Mouse (Mus musculus) MEL (cell line): Measurements from ENCODE around the gene Tbc1d1. TPM values are rescaled to one million over a fixed set of nuclear protein-coding genes. Genes with fewer than 3 reads are reported as not detected.

Source experiments
- DNase-seq: peaks from one replicate; pipeline ENCODE4 v3.0.0; 2011; ENCODE audit warnings: low read depth, low spot score
- H3K27ac ChIP-seq: 2 replicates; pipeline ENCODE4 v1.5.1; 2012; ENCODE audit warnings: low read depth, mild to moderate bottlenecking, control low read depth, low read length, moderate library complexity; ENCODE audit not compliant: control insufficient read depth
- H3K27me3 ChIP-seq, 2 experiments: fragments of 150-350 bp in 1 of 2; sonication (generic) in 1 of 2; 2 replicates each; pipeline ENCODE4 v1.6.1; 2012; ENCODE audit warnings: low read length in 2 of 2, mild to moderate bottlenecking in 2 of 2, improper control_type of control experiment in 1 of 2, moderate library complexity in 1 of 2; ENCODE audit not compliant: insufficient read depth in 2 of 2, control insufficient read depth in 1 of 2
- H3K36me3 ChIP-seq, 2 experiments: 2 replicates each; pipeline ENCODE4 v1.6.1; 2012 to 2014; ENCODE audit warnings: low read length in 2 of 2, improper control_type of control experiment in 1 of 2, inconsistent platforms in 1 of 2, mild to moderate bottlenecking in 1 of 2; ENCODE audit not compliant: insufficient read depth in 2 of 2, control insufficient read depth in 1 of 2
- H3K4me1 ChIP-seq, 2 experiments: fragments of 150-350 bp in 1 of 2; sonication (generic) in 1 of 2; 2 replicates each; pipeline ENCODE4 v1.6.1; 2012; ENCODE audit warnings: low read length in 2 of 2, improper control_type of control experiment in 1 of 2, mild to moderate bottlenecking in 1 of 2; ENCODE audit not compliant: insufficient read depth in 2 of 2, control insufficient read depth in 1 of 2
- H3K4me3 ChIP-seq, 2 experiments: fragments of 150-350 bp in 1 of 2; sonication (generic) in 1 of 2; 2 replicates each; pipeline ENCODE4 v1.5.1; 2012; ENCODE audit warnings: low read depth in 2 of 2, low read length in 2 of 2, mild to moderate bottlenecking in 2 of 2, moderate library complexity in 2 of 2, control low read depth in 1 of 2, improper control_type of control experiment in 1 of 2; ENCODE audit not compliant: control insufficient read depth in 1 of 2, insufficient read depth in 1 of 2
- H3K79me2 ChIP-seq: 2 replicates; pipeline ENCODE4 v1.6.1; 2012; ENCODE audit warnings: mild to moderate bottlenecking, low read length, moderate library complexity; ENCODE audit not compliant: control insufficient read depth, poor library complexity, insufficient read depth
- H3K9ac ChIP-seq: 2 replicates; pipeline ENCODE4 v1.6.1; 2012; ENCODE audit warnings: low read depth, mild to moderate bottlenecking, control low read depth, low read length, moderate library complexity; ENCODE audit not compliant: control insufficient read depth, poor library complexity, severe bottlenecking
- H3K9me3 ChIP-seq: fragments of 150-350 bp; sonication (generic); replicated peaks from 2 replicates; pipeline ENCODE4 v1.6.1; 2012; ENCODE audit warnings: mild to moderate bottlenecking, low read length, improper control_type of control experiment, moderate library complexity; ENCODE audit not compliant: insufficient read depth
- BHLHE40 ChIP-seq: IDR thresholded peaks from 2 replicates; pipeline ENCODE4 v1.6.1; 2012; ENCODE audit warnings: low read depth, mild to moderate bottlenecking, inconsistent platforms, low read length, improper control_type of control experiment, borderline replicate concordance
- CHD1 ChIP-seq: IDR thresholded peaks from 2 replicates; pipeline ENCODE4 v1.6.1; 2012; ENCODE audit warnings: low read depth, mild to moderate bottlenecking, inconsistent platforms, low read length, improper control_type of control experiment
- CTCF ChIP-seq, 3 experiments: IDR thresholded peaks in 2 of 3; conservative IDR thresholded peaks in 1 of 3; 2 replicates each; pipeline ENCODE4 v1.5.1; 2011 to 2012; ENCODE audit warnings: low read length in 3 of 3, low read depth in 2 of 3, mild to moderate bottlenecking in 2 of 3, improper control_type of control experiment in 1 of 3, inconsistent platforms in 1 of 3, mixed read lengths in 1 of 3, moderate library complexity in 1 of 3; ENCODE audit not compliant: control insufficient read depth in 1 of 3, insufficient read depth in 1 of 3, poor library complexity in 1 of 3, severe bottlenecking in 1 of 3
- ELF1 ChIP-seq: IDR thresholded peaks from 2 replicates; pipeline ENCODE4 v1.6.1; 2014; ENCODE audit warnings: low read depth, mild to moderate bottlenecking, inconsistent platforms, low read length, improper control_type of control experiment, moderate library complexity
- GATA1 ChIP-seq: IDR thresholded peaks from 2 replicates; pipeline ENCODE4 v1.6.1; 2011; ENCODE audit warnings: low read depth, low read length, improper control_type of control experiment
- JUND ChIP-seq: IDR thresholded peaks from 2 replicates; pipeline ENCODE4 v1.6.1; 2011; ENCODE audit warnings: low read depth, mild to moderate bottlenecking, improper control_type of control experiment, low read length
- MEF2A ChIP-seq: IDR thresholded peaks from 2 replicates; pipeline ENCODE4 v1.6.1; 2014; ENCODE audit warnings: low read depth, mild to moderate bottlenecking, inconsistent platforms, low read length, improper control_type of control experiment; ENCODE audit not compliant: poor library complexity, insufficient replicate concordance, severe bottlenecking; ENCODE audit errors: extremely low read depth
- MXI1 ChIP-seq: IDR thresholded peaks from 2 replicates; pipeline ENCODE4 v1.6.1; 2011; ENCODE audit warnings: mild to moderate bottlenecking, low read depth, low read length, improper control_type of control experiment
- MYB ChIP-seq: IDR thresholded peaks from 2 replicates; pipeline ENCODE4 v1.6.1; 2011; ENCODE audit warnings: mild to moderate bottlenecking, low read depth, low read length, improper control_type of control experiment
- POLR2A ChIP-seq, 2 experiments: IDR thresholded peaks; 2 replicates each; pipeline ENCODE4 v1.6.1; 2011 to 2012; ENCODE audit warnings: low read length in 2 of 2, mild to moderate bottlenecking in 2 of 2, control low read depth in 1 of 2, improper control_type of control experiment in 1 of 2, low read depth in 1 of 2, moderate library complexity in 1 of 2; ENCODE audit not compliant: control insufficient read depth in 1 of 2, insufficient read depth in 1 of 2, poor library complexity in 1 of 2
- POLR2AphosphoS2 ChIP-seq: IDR thresholded peaks from 2 replicates; pipeline ENCODE4 v1.6.1; 2011; ENCODE audit warnings: low read length, improper control_type of control experiment
- POLR2AphosphoS5 ChIP-seq: IDR thresholded peaks from 2 replicates; pipeline ENCODE4 v1.6.1; 2012; ENCODE audit warnings: low read depth, borderline replicate concordance, mild to moderate bottlenecking, inconsistent platforms, low read length, moderate library complexity, mixed read lengths
- RAD21 ChIP-seq: IDR thresholded peaks from 2 replicates; pipeline ENCODE4 v1.6.1; 2011; ENCODE audit warnings: mild to moderate bottlenecking, low read depth, low read length, improper control_type of control experiment
- SMC3 ChIP-seq: IDR thresholded peaks from 2 replicates; pipeline ENCODE4 v1.6.1; 2011; ENCODE audit warnings: low read depth, low read length, improper control_type of control experiment
- TAL1 ChIP-seq: IDR thresholded peaks from 2 replicates; pipeline ENCODE4 v1.6.1; 2012; ENCODE audit warnings: mild to moderate bottlenecking, inconsistent platforms, low read length, moderate library complexity, mixed read lengths
- UBTF ChIP-seq: IDR thresholded peaks from 2 replicates; pipeline ENCODE4 v1.6.1; 2012; ENCODE audit warnings: low read depth, mild to moderate bottlenecking, inconsistent platforms, low read length, improper control_type of control experiment, moderate library complexity, borderline replicate concordance; ENCODE audit not compliant: insufficient read depth
- ZC3H11A ChIP-seq: IDR thresholded peaks from 2 replicates; pipeline ENCODE4 v1.6.1; 2012; ENCODE audit warnings: low read depth, mild to moderate bottlenecking, inconsistent platforms, low read length, improper control_type of control experiment
- ZKSCAN1 ChIP-seq: IDR thresholded peaks from 2 replicates; pipeline ENCODE4 v1.6.1; 2012; ENCODE audit warnings: low read depth, mild to moderate bottlenecking, inconsistent platforms, low read length, improper control_type of control experiment, moderate library complexity
- ZMIZ1 ChIP-seq: IDR thresholded peaks from 2 replicates; pipeline ENCODE4 v1.6.1; 2012; ENCODE audit warnings: low read depth, mild to moderate bottlenecking, inconsistent platforms, low read length, improper control_type of control experiment, moderate library complexity
- polyA plus RNA-seq, 2 experiments: library from polyadenylated mRNA; stranded (reverse) in 1 of 2; unstranded in 1 of 2; fragments of >175 nt in 1 of 2; fragments of >200 nt in 1 of 2; gene quantifications; 2 replicates each; pipeline versions ENCODE4 v1.2.1 to v1.2.4; 2012; ENCODE audit warnings: low replicate concordance in 2 of 2, low read depth in 1 of 2; ENCODE audit not compliant: insufficient read length in 2 of 2, insufficient read depth in 1 of 2, missing spikeins in 1 of 2
- total RNA-seq: library from RNA; depleted of rRNA; stranded (reverse); fragments of 300-350 nt; gene quantifications from 2 replicates; pipeline ENCODE4 v1.2.3, GENCODE M21; 2012

Tbc1d1 gene
- total and polyA plus RNA-seq, 3 experiments, result 22.5 to 24.4 TPM; not detected in 1

GRCm38 (mm10) chr5:64289202-64290060 is 133.3 kb downstream of the Tbc1d1 start (continued):
- TF ChIP-seq MYB, result no peak
- no peak for TF ChIP-seq POLR2AphosphoS2
- peak; percentile 92 for TF ChIP-seq SMC3

- Histone ChIP-seq H3K9me3 (no peaks in the 10 kb centered on the region), H3K36me3 (peaks cover 0 to 2% of the 10 kb centered on the region in 2 experiments; a peak in 1 of 4 replicates), H3K27me3 (no peaks in the 10 kb centered on the region)
- TF ChIP-seq RAD21, result no peak
- TF ChIP-seq BHLHE40, result no peak
- no peak for TF ChIP-seq MEF2A
- TF ChIP-seq MXI1, result no peak
- no peak for TF ChIP-seq GATA1
- no peak for TF ChIP-seq CTCF (IDR thresholded peaks at IDR 0.05 in 2 of 3, conservative IDR thresholded peaks at IDR 0.05 in 1 of 3; ENCODE audit: control insufficient read depth in 1 of 3, insufficient read depth in 1 of 3, low read depth in 2 of 3, low read length in 3 of 3, poor library complexity in 1 of 3, severe bottlenecking in 1 of 3)
- TF ChIP-seq ZC3H11A, result no peak
- no peak for TF ChIP-seq ZKSCAN1
- TF ChIP-seq POLR2AphosphoS5, result no peak
- TF ChIP-seq UBTF, result no peak
- TF ChIP-seq TAL1, result no peak
- TF ChIP-seq CHD1, result no peak
- TF ChIP-seq SMC3, result no peak
- TF ChIP-seq POLR2A (IDR thresholded peaks at IDR 0.05; ENCODE audit: control insufficient read depth in 1 of 2, insufficient read depth in 1 of 2, low read depth in 1 of 2, low read length in 2 of 2, poor library complexity in 1 of 2), result no peak
- TF ChIP-seq, all 39 proteins: peak for 0
- Histone ChIP-seq H3K27ac (no peak overlapping the region), H3K4me3 (no peak overlapping the region), H3K9ac (no peak overlapping the region), H3K79me2 (no peaks in the 10 kb centered on the region), H3K4me1 (no peaks in the 10 kb centered on the region)
- no peak for DNase-seq
Measured at GRCm38 (mm10) chr5:64290061-64290345, 133.9 kb downstream of the Tbc1d1 start.

- H3K27ac ChIP-seq, result no peak overlapping the region
- no peaks in the 10 kb centered on the region for H3K27me3 ChIP-seq
- H3K4me3 ChIP-seq, result no peak overlapping the region
- no peaks in the 10 kb centered on the region for H3K4me1 ChIP-seq
- DNase-seq, result no peak
- H3K36me3 ChIP-seq, result no peaks in the 10 kb centered on the region; a peak in 1 of 4 replicates
- TF ChIP-seq MYB (no peak), JUND (no peak), ELF1 (no peak), POLR2A (IDR thresholded peaks at IDR 0.05; ENCODE audit: control insufficient read depth in 1 of 2, insufficient read depth in 1 of 2, low read depth in 1 of 2, low read length in 2 of 2, poor library complexity in 1 of 2) (no peak), ZMIZ1 (no peak)
- H3K79me2 ChIP-seq, result no peaks in the 10 kb centered on the region
- no peaks in the 10 kb centered on the region for H3K9me3 ChIP-seq
- no peak overlapping the region for H3K9ac ChIP-seq
Measured at GRCm38 (mm10) chr5:64291657-64292056, 135.6 kb downstream of the Tbc1d1 start.
